Mouse (Mus musculus) neural tube, embryonic 14.5 days (tissue): ENCODE data around the gene Dusp13. TPM values are rescaled to one million over a fixed set of nuclear protein-coding genes. Genes with fewer than 3 reads are reported as not detected.

Experiments
- ATAC-seq: fragments of 200-750 bp; cut with Nextera tagmentation; 2 replicates; pipeline ENCODE4 v1.8.0; 2017; ENCODE audit warnings: low read depth, mild to moderate bottlenecking, moderate TSS enrichment, moderate library complexity
- H3K27ac ChIP-seq: fragments of 300-500 bp; sonication (generic); 2 replicates; pipeline ENCODE4 v1.5.1; 2014; ENCODE audit warnings: low read depth, mild to moderate bottlenecking, control low read depth, low read length, moderate library complexity, mixed read lengths
- H3K27me3 ChIP-seq: fragments of 300-500 bp; sonication (generic); 2 replicates; pipeline ENCODE4 v1.6.1; 2014; ENCODE audit warnings: low read length; ENCODE audit not compliant: control insufficient read depth, insufficient read depth
- H3K36me3 ChIP-seq: fragments of 300-500 bp; sonication (generic); 2 replicates; pipeline ENCODE4 v1.6.1; 2014; ENCODE audit warnings: low read length, mixed read lengths; ENCODE audit not compliant: control insufficient read depth, insufficient read depth
- H3K4me1 ChIP-seq: fragments of 300-500 bp; sonication (generic); 2 replicates; pipeline ENCODE4 v1.6.1; 2014; ENCODE audit warnings: low read length; ENCODE audit not compliant: control insufficient read depth, insufficient read depth
- H3K4me2 ChIP-seq: fragments of 300-500 bp; sonication (generic); 2 replicates; pipeline ENCODE4 v1.6.1; 2014; ENCODE audit warnings: mild to moderate bottlenecking, low read depth, low read length, control low read depth
- H3K4me3 ChIP-seq: fragments of 300-500 bp; sonication (generic); 2 replicates; pipeline ENCODE4 v1.5.1; 2014; ENCODE audit warnings: low read depth, low read length, control low read depth, mixed read lengths
- H3K9ac ChIP-seq: fragments of 300-500 bp; sonication (generic); replicated peaks from 2 replicates; pipeline ENCODE4 v1.6.1; 2014; ENCODE audit warnings: low read depth, mild to moderate bottlenecking, control low read depth, low read length, mixed read lengths
- H3K9me3 ChIP-seq: fragments of 300-500 bp; sonication (generic); 2 replicates; pipeline ENCODE4 v1.6.1; 2016; ENCODE audit warnings: low read length; ENCODE audit not compliant: control insufficient read depth
- WGBS: fragments of 180-500 bp; shearing (Covaris S2); extraction: QIAGEN DNeasy Blood & Tissue Kit; methylation state at CpG from one replicate; pipeline ENCODE4 v1.1.7; 2014; 5-methylcytosine and 5-hydroxymethylcytosine counted together
- polyA plus RNA-seq: library from polyadenylated mRNA; unstranded; fragments of >200 nt; fragmentation: Nextera tagmentation; extraction: Ambion mirVana; gene quantifications from 2 replicates; pipeline ENCODE4 v1.2.1, GENCODE M21; 2014

Dusp13 gene
- polyA plus RNA-seq, 1 experiment from 2014 or later: not detected

DNA sequence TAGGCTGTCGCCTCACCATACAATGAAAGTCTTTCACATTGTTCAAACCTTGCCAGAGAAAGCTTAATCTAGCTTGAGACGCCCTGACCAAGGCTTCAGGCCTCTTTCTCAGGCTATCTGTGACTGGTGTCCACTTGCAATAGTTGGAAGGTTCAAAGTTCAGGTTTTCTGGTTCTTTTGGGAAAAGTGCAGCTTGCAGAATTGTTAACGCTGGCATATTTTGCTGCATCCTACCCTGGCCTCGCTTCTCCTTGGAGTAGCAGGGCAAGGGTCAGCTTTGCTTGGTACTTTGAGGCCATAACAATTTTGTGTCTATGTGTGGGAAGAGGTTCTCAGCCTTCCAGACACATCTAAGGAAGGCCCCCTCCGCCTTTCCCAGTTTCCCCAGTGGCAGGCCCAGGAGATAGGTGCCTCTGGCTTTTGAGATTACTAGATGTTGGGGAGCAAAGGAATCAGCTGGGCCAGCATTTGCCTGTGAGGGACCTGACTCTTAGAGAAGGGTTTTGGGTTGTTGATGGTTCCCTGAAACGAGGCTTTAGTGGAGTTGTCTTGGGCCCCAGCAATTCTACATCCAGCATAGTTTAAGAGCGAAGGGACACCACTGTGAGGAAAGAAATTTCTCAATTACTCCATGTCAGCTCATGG, 54.7 kb downstream of the Dusp13 start:
- no peaks in the 10 kb centered on the region for H3K9me3 ChIP-seq
- no peaks in the 10 kb centered on the region for H3K4me1 ChIP-seq
- no peak overlapping the region for H3K9ac ChIP-seq
- H3K27ac ChIP-seq: no peak overlapping the region
- H3K36me3 ChIP-seq: no peaks in the 10 kb centered on the region
- H3K27me3 ChIP-seq: no peaks in the 10 kb centered on the region
- H3K4me3 ChIP-seq: no peak overlapping the region
- ATAC-seq: no peak
- 79% methylated on average over 7 of the region's 7 CpGs for WGBS
- no peak overlapping the region for H3K4me2 ChIP-seq

GRCm38 (mm10) chr14:21695020-21695419, 56.0 kb downstream of the Dusp13 start:
- H3K9ac ChIP-seq: no peak overlapping the region
- no peaks in the 10 kb centered on the region for H3K4me1 ChIP-seq
- H3K36me3 ChIP-seq: no peaks in the 10 kb centered on the region
- H3K27ac ChIP-seq: no peak overlapping the region
- WGBS: 79% methylated on average over 6 of the region's 6 CpGs
- no peak overlapping the region for H3K4me3 ChIP-seq
- no peaks in the 10 kb centered on the region for H3K27me3 ChIP-seq
- no peak for ATAC-seq
- H3K9me3 ChIP-seq: no peaks in the 10 kb centered on the region
- no peak overlapping the region for H3K4me2 ChIP-seq

DNA sequence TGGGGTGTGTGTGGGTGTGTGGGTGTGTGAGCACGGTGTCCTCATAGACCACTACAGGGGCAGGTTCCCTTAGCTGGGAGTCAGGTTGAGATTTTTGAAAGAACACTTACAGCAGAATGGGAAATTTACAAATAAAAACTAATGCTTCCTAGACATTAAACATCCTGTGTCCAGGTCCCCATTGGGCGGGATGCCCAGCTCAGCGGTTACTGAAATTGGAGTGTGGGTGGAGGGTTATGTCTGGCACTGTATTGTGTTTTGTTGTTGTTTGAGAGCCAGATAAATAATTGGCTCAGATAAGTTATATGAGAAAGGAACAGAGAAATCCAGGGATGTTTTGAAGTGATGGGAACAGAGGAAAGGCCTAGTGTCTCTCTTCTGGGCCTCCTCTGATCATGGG, 59.9 kb downstream of the Dusp13 start:
- Histone ChIP-seq H3K9me3 (no peaks in the 10 kb centered on the region), H3K27ac (no peak overlapping the region), H3K36me3 (no peaks in the 10 kb centered on the region), H3K4me1 (no peaks in the 10 kb centered on the region), H3K4me2 (no peak overlapping the region), H3K4me3 (no peak overlapping the region), H3K9ac (no peak overlapping the region), H3K27me3 (no peaks in the 10 kb centered on the region)
- 89% methylated on average over 3 of the region's 3 CpGs for WGBS
- ATAC-seq: no peak

GRCm38 (mm10) chr14:21686376-21687279, 64.4 kb downstream of the Dusp13 start:
- H3K36me3 ChIP-seq: no peaks in the 10 kb centered on the region
- WGBS: 10% methylated on average over 49 of the region's 49 CpGs
- no peak overlapping the region for H3K27ac ChIP-seq
- H3K4me3 ChIP-seq: peak overlapping the region; percentile 20
- H3K9ac ChIP-seq: no peak overlapping the region
- no peaks in the 10 kb centered on the region for H3K9me3 ChIP-seq
- no peak for ATAC-seq
- H3K4me1 ChIP-seq: peaks cover 5% of the 10 kb centered on the region; the same call in 1 of the 2 replicates
- no peaks in the 10 kb centered on the region for H3K27me3 ChIP-seq
- H3K4me2 ChIP-seq: peak overlapping the region; percentile 48

GRCm38 (mm10) chr14:21685411-21686146, 65.4 kb downstream of the Dusp13 start:
- ATAC-seq: no peak

GRCm38 (mm10) chr14:21683834-21684233, 67.1 kb downstream of the Dusp13 start:
- WGBS: 84% methylated on average over 4 of the region's 4 CpGs
- no peak for ATAC-seq

More at GRCm38 (mm10) chr14:21685411-21686146, 65.4 kb downstream of the Dusp13 start:
- Histone ChIP-seq H3K27ac (no peak overlapping the region), H3K9ac (no peak overlapping the region), H3K4me1 (peaks cover 5% of the 10 kb centered on the region; the same call in 1 of the 2 replicates), H3K27me3 (no peaks in the 10 kb centered on the region), H3K9me3 (no peaks in the 10 kb centered on the region), H3K4me3 (no peak overlapping the region), H3K4me2 (peak overlapping the region; percentile 48; the same call in 1 of the 2 replicates), H3K36me3 (no peaks in the 10 kb centered on the region)
- 93% methylated on average over 10 of the region's 10 CpGs for WGBS

More at GRCm38 (mm10) chr14:21683834-21684233, 67.1 kb downstream of the Dusp13 start:
- Histone ChIP-seq H3K9ac (no peak overlapping the region), H3K4me3 (no peak overlapping the region), H3K9me3 (no peaks in the 10 kb centered on the region), H3K4me1 (peaks cover 5% of the 10 kb centered on the region; the same call in 1 of the 2 replicates), H3K27ac (no peak overlapping the region), H3K27me3 (no peaks in the 10 kb centered on the region), H3K36me3 (no peaks in the 10 kb centered on the region), H3K4me2 (no peak overlapping the region)

Other genes with a start within 250 kb of the Dusp13 start
- 0.17 TPM in 1 of 2 replicates, not detected in the other for gene Dupd1, start 36.6 kb downstream of the Dusp13 start, polyA plus RNA-seq
- gene Samd8, start 650 bp downstream of the Dusp13 start, polyA plus RNA-seq: 19.2 and 26.6 TPM in 2 replicates
- gene Vdac2, start 74.1 kb upstream of the Dusp13 start, polyA plus RNA-seq: 319 and 325 TPM in 2 replicates
- gene Comtd1, start 97.8 kb upstream of the Dusp13 start, polyA plus RNA-seq: 38.6 and 55.0 TPM in 2 replicates
- 7.0 TPM in 2 replicates for gene Zfp503, start 238.4 kb upstream of the Dusp13 start, polyA plus RNA-seq